Mouse (Mus musculus) spleen, adult 18-20 months (tissue): ENCODE results near the gene Gata3.

ENCODE experiments used
- DNase-seq, 2 experiments: peaks; one replicate each; pipeline ENCODE4 v3.0.0; 2022; ENCODE audit warnings: mixed read lengths in 2 of 2

Gene Gata3

DNA sequence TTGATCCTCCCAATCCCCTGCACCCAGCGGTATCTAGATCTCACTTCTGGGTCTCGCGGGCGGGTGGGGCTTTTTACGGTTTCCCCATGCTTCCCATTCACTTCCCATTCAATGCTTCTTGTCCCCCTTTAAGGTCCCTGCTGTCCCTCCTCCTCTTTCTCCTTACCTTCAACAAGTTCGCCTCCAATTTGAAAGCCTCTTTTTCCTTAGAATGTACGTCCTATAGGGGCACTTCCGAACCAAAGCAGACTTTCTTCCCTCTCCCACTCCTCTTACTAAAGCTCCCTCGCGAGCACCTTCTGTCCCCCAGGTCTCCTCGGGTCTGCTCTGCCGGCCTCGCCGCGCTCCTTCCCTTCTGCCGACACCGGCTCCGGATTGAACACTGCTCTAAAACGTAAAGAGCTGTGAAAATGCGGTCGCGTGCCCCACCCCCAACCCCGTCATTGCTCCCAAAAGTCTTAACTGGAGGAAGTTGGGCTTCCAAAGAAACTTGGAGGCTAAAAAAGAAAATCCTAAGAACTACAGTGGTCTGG is at the start of gene Gata3:
Gata3 (minus strand) TSS at position 384 of the 533 bp plus-strand sequence.
- DNase-seq = no peak

GRCm38 (mm10) chr2:9939250-9939649 is 49.4 kb upstream of the Gata3 start:
- no peak for DNase-seq

- DNase-seq = no peak
These were observed 46.1 kb upstream of the Gata3 start for GRCm38 (mm10) chr2:9935965-9936364.

- no peak for DNase-seq
These were observed 37.1 kb upstream of the Gata3 start for GRCm38 (mm10) chr2:9926905-9927283.

DNA sequence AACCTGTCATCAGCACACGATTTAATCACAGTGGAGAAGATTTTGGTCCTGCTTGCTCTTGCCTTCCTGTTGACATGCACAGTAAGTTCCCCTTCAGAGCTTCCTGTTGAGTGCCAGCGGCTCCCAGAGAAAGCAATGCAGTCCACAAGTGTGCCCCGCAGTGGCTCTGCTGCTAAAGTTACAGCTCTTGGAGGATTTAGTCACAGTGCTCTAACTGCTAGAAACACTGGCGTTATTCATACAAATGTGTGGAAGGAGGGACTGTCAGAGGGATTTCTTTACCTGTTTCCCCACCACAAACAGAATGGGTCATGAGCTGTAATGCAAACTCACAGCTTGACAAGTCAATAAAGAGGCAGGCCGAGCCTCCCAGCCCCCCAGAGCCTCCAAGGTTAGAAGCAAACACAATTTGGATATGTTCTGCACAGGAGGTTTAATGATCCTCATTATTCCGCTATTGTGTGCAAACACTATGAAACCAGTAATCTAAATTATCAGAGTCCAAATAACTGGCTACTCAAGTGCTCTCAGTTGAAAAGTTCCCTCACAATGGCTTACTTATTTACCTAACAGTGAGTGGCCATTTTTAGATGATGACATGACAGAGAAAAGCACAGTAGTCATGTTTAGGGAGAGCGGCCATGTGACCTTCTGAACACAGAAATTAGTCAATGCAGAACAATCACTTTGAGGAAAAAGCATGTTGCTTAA is 36.5 kb upstream of the Gata3 start:
- DNase-seq = no peak

- no peak for DNase-seq
These were observed 29.0 kb upstream of the Gata3 start for GRCm38 (mm10) chr2:9918691-9919471.

DNA sequence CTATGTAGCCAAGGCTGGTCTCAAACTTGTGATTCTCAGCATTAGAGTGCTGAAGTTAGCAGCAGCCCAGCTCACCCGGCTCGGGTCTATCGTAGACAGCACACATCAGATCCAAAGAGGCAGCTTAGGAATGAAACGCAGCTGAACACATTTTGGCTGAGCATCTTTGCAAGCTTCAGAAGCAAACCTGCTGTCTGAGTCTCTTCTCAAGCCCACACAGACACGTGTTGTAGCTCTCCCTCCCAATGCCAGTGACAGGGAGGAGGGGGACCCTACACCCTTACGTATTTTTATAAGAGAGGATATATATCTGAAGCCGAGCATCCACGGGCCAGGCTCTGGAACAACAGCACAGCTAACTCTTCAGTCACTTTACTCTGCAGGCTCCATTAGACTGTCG is 27.8 kb upstream of the Gata3 start:
- no peak for DNase-seq

- no peak for DNase-seq
These were observed 16.2 kb upstream of the Gata3 start for GRCm38 (mm10) chr2:9905995-9906394.

GRCm38 (mm10) chr2:9903854-9904560 is 14.2 kb upstream of the Gata3 start:
- DNase-seq = no peak

DNA sequence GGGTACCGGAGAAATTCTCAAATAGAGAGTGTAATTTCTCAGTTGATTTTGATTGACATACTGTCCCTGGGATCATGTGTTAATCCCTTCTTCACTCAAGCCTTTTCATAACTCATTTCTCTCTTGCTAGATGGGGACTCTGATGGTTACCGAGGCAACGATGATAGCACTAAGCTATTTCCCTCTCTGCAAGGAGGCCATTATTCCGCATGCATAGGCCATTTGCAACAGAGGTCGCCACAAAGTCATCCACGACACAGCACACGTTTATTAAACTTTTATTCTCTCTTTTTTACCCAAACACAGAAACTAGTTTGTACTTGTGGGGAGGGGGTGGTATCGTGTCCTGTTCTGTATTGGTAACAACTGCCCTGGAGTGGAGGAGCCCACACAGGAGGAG is 8.0 kb upstream of the Gata3 start:
- DNase-seq = no peak

DNA sequence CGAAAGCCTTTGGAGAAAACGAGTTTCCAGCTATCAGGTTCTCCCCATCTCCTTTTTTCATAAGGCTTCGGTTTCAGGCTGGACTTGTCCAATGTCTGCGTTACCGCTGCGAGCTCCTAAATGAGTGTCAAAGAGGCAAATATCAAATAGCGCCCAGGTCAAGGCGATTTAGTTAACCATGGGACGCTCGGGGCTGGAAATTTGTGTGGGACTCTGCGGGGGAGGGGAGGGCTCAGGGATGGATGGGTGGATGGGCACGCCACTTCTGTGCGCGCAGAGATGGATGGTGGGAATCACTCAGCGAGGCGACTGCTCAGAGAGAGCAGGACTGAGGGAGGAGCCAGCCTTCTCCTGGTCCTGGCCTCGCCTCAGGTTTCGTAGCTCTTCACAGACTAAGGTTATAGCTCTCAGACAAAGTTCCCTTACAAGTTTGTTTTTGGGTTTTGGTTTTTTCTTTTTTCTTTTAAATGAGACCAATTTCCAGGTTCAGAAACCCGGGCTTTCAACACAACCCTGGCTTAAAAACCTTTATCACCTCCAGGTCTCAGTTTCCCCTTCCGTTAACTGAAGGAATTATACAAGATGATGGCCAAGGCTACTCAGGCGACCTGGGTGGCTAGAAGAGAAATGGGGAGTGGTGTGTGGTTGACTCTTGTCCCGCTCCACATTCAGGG is 6.4 kb upstream of the Gata3 start:
- DNase-seq = no peak

DNA sequence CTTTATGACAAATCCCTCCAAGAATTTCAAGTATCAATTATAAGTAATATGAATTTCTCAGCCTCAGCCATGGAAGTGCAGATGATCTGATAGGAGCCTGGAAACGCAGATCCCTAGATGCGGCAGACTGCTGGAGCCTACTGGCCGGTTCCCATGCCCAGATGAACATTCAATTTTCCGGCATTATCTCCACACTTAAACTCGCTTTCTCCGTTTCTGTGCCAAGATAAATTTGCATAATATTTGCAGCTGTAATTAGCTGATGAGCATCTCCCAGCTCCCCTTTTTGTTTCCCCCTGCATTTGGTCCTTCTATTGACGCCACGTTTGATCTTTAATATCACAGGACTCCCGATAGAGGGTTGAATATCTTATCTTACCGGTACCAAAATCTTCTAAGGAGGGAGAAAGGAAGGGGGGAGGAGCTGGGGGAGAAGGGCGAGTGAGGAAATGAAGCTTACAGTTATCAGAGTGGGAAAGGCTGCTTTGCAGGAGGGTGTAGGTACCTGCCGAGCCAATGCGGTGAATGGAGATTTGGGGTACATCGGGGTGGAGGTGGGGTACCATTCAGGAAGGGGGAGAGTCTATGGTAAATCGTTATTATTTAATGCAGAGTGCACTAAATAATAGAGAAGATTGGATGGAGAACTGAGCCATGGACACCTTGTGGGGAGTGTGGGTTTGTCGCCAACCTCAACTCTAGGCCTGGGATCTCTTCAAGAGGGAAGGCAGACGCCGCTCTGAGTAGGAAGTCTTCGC is 5.2 kb upstream of the Gata3 start:
- DNase-seq = no peak

DNA sequence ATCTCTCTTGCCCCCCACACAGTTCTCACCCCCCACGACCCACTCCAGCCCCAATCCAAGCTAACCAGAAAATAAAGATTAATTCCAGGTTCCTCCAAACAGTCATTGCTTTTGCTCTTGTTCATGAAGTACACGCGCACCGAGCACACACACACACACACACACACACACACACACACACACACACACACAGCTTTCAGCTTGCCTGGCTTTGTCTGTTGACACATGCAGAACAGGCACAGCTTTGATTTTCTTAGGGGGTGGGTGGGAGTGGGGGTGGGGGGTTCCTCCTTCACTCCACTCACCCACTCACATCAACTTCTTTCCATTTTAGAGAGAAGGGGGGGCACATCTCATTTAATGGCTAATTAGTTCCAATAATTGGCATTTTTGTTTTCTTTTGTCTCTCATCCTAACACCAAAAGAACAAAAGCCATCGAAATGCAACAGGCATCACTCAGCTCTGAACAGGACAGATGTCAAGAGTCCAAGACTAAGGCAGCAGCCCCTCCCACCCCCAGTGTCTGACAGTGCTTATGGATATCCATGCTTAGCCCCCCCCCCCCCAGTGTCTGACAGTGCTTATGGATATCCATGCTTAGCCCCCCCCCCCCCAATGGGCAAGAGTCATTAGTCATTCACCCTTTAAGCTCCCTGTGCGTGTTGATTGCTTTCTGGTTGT is 3.6 kb upstream of the Gata3 start:
- no peak for DNase-seq

DNA sequence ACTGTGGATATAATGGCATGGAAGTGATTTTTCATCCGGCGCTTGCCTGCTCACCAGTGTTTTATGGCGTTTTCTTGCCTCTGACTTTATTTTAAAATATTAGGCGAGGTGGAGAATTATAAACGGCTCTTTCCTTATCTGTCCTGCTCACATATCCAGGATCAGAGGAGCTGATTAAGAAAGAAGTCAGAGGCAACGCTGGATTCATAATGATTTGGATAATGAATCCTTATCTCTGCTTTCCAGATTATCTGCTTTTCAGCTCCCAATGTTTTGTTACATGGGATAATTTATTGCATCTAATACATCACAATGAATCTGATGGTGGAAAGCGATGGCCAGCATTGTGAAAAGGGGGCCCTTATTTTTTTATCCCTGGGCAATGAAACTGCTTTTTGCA is 2.7 kb upstream of the Gata3 start:
- no peak for DNase-seq

DNA sequence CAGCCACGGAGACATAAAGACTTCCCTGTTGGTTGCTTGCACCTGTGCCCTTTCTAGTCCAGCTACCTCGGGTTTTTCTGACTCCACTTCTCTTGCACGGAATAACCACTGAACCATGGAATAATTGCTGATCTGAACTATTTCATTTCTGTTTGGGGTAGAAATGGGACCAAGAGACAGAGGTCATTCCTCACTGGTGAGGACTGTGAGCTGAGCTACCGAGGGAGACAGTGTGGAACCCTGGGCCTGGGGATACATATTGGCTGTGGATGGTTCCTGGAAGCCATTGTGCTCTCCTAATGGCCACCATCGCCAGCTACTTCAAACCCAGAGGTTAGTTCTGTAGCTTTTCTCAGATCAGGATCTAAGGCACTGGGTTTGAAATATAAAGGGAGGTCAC is 1.1 kb upstream of the Gata3 start:
- DNase-seq = no peak

DNA sequence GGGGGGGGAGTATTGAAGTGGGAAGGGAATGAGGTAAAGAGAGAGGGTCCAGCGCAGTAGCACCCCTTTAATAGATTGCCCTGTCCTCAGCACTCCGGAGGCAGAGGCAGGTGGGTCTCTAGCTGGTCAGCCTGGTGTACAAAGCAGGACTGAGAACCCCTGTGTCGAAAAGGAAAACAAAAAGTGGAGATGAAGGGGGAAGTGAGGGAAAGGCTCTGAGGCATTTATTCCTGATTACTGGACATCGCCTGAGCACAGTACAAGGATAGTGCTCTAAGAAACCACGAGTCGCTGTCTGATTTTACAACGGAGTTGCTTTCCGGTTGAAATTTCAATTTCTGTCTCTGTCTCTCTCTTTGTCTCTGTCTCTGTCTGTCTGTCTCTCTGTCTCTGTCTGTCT is 417 bp upstream of the Gata3 start:
- DNase-seq = no peak

DNA sequence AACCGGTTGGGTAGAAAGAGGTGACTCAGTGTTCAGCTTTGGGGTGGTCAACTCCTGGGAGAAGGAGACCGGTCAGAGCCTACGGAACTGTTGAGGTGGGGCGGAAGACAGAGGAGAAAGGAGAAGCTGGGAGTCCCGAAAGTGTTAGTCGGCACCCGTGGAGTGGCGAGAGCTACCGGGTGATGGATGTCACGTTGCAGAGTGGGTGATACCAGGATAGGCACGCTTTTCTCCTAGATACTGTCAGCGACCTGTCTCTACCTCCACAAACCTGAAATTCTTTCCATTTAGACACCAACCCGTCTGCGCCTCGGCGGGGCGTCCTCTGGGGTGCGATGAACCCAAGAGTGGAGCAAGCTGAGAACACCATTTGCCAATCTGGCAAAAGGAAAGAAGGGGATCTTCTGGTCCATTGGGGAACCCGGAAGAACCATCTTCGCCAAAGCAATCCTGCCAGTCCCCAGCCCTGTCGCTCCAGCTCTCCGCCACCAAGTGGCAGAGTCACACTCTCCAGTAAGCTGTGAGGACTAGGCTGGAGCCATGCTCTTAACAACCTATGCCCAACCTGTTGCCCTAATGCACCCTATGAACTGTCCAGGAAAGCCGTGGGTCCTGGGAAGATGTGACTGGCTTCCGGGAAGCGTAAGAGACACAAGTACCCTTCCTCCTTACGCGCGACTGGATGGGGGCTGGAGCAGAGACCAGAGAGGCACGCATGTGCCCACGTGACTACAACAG is 752 bp downstream of the Gata3 start, which contains the start of gene 9230102O04Rik:
9230102O04Rik (minus strand) TSS at position 628 of the 738 bp plus-strand sequence.
- no peak for DNase-seq

DNA sequence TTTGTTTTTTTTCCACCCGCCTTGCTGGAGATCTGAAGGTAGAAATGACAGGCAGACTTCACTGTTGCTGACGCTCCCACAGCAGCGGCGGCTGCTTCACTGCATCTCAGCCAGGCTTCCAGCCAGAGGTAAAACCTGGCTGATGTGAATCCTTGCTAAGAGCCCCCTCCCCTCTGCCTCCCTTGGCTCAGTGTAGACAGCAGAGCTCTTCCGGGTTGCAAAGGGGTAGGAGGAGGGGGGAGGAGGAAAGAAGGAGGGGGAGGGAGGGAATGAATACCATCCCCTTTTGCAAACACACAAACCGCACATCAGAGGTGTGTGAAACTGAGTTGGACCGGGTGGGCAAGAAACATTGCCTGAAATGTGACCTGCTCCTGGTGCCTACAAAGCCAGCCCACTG is 2.2 kb downstream of the Gata3 start:
- DNase-seq = no peak

GRCm38 (mm10) chr2:9886921-9887610 is 2.8 kb downstream of the Gata3 start:
- no peak for DNase-seq

GRCm38 (mm10) chr2:9886031-9886430 is 3.8 kb downstream of the Gata3 start:
- DNase-seq = no peak
